Mouse (Mus musculus): Measurements from ENCODE around the gene Vmn2r-ps130.
"Not testable (repeated sequence)": the region's sequence is repeated elsewhere in the genome, so short reads cannot be mapped to it uniquely, and the experiment has no call there.

Gene Vmn2r-ps130

GRCm38 (mm10) chr17:23060866-23061265 lies at the start of gene Vmn2r-ps130:
Gene Vmn2r-ps130 (plus strand): TSS chr17:23061166.
- DNase-seq = not testable (repeated sequence)

Measured in cerebellum, postnatal 10 days (tissue).